Mouse (Mus musculus) ES-Bruce4 (cell line): ENCODE results near the gene Cacna2d3.

Experiments used
- CTCF ChIP-seq: IDR thresholded peaks from one replicate; pipeline ENCODE4 v1.8.1; 2011; ENCODE audit warnings: low read depth, low read length
- EP300 ChIP-seq: IDR thresholded peaks from 2 replicates; pipeline ENCODE4 v1.6.1; 2011; ENCODE audit warnings: low read depth, low read length; ENCODE audit not compliant: insufficient read depth
- POLR2A ChIP-seq: IDR thresholded peaks from one replicate; pipeline ENCODE4 v1.8.1; 2011; ENCODE audit warnings: low read length; ENCODE audit not compliant: insufficient read depth

DNA sequence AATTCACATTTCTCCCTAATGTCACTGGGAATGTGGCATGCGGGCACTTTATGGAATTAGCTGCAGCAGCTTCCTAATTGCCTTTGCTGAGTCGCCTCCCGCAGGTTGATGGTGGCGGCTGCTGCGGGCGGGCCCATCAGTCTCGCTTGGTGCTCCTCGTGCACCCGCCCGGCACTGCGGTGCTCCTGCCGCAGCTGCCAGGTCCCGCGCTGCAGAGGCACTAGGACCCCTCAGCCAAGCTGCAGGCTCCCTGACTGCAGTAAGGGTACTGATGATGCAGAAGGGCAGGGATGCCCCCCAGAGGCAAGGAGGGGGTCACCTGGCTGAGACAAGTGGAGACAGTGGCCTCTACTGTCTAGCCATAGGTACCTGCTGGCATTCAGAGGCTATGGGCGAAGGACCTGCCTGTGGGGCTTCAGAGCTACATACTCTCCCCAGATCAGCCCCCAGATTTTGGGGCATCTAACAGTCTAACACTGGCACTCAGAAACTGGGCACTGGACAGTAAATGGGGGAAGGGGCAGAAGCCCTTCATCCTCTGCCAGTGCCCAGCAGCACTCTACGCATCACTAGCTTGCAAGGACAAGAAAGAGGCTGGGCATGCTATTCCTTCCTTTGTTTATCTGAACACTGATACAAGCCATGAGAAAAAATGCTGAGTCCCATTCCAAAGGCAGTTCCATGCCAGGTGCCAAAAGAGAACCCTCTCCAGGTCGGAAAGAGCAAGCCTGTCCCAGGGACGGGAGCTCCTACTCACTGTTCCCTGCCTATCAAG, 13.9 kb downstream of the Cacna2d3 start:
- TF ChIP-seq EP300 (no peak), CTCF (no peak), POLR2A (no peak)
